Mouse (Mus musculus): ENCODE measurements around the gene Satb1. TPM values are rescaled to one million over a fixed set of nuclear protein-coding genes. Genes with fewer than 3 reads are reported as not detected.

Gene Satb1
- total and polyA plus RNA-seq, 2 experiments from 2014 or later, result 8.4 to 17.4 TPM

- no peaks in the 10 kb centered on the region for H3K9me3 ChIP-seq (replicated peaks; ENCODE audit: control insufficient read depth, low read length)
- H3K4me3 ChIP-seq (ENCODE audit: low read depth, low read length), result peak overlapping the region; percentile 7; the same call in 1 of the 2 replicates
- no peaks in the 10 kb centered on the region for H3K36me3 ChIP-seq (replicated peaks; ENCODE audit: control insufficient read depth, insufficient read depth, low read length)
- H3K9ac ChIP-seq (replicated peaks; ENCODE audit: low read depth, low read length), result no peak overlapping the region
- no peak overlapping the region for H3K4me2 ChIP-seq (ENCODE audit: low read depth, low read length)
- peaks cover 1% of the 10 kb centered on the region; the same call in 1 of the 2 replicates for H3K4me1 ChIP-seq (ENCODE audit: control insufficient read depth, insufficient read depth)
- TF ChIP-seq EP300 (IDR thresholded peaks at IDR 0.05; ENCODE audit: low read depth), result no peak
- peaks cover 34% of the 10 kb centered on the region for H3K27me3 ChIP-seq (ENCODE audit: control insufficient read depth, insufficient read depth, low read length)
- DNase-seq (ENCODE audit: low spot score) (no peak), ATAC-seq (ENCODE audit: insufficient read depth, low read depth) (no peak)
- WGBS, result 45% methylated on average over 4 of the region's 4 CpGs
- no peak overlapping the region for H3K27ac ChIP-seq (ENCODE audit: low read depth)
Observed at GRCm38 (mm10) chr17:51826461-51826860, 6.6 kb downstream of the Satb1 start.

- TF ChIP-seq CTCF (IDR thresholded peaks at IDR 0.05; ENCODE audit: low read depth) (no peak), EP300 (IDR thresholded peaks at IDR 0.05; ENCODE audit: low read depth) (no peak)
- H3K4me1 ChIP-seq (ENCODE audit: control insufficient read depth, insufficient read depth), result no peaks in the 10 kb centered on the region
- H3K36me3 ChIP-seq (replicated peaks; ENCODE audit: control insufficient read depth, insufficient read depth, low read length), result no peaks in the 10 kb centered on the region
- no peak for DNase-seq (ENCODE audit: low spot score)
- ATAC-seq (ENCODE audit: insufficient read depth, low read depth), result no peak
- no peaks in the 10 kb centered on the region for H3K27me3 ChIP-seq (ENCODE audit: control insufficient read depth, insufficient read depth, low read length)
- H3K9ac ChIP-seq (replicated peaks; ENCODE audit: low read depth, low read length), result no peak overlapping the region
- H3K9me3 ChIP-seq (replicated peaks; ENCODE audit: control insufficient read depth, low read length), result no peaks in the 10 kb centered on the region
- H3K4me2 ChIP-seq (ENCODE audit: low read depth, low read length), result peak overlapping the region; percentile 84; the same call in 1 of the 2 replicates
- H3K4me3 ChIP-seq (ENCODE audit: low read depth, low read length), result peak overlapping the region; percentile 92; the same call in 1 of the 2 replicates
- WGBS, result 32% methylated on average over 6 of the region's 6 CpGs
- H3K27ac ChIP-seq (ENCODE audit: low read depth), result peak overlapping the region; percentile 90; the same call in 1 of the 2 replicates
Observed at GRCm38 (mm10) chr17:51814301-51814700, 18.8 kb downstream of the Satb1 start.

GRCm38 (mm10) chr17:51813784-51814120 lies 19.3 kb downstream of the Satb1 start:
- peak overlapping the region; percentile 92 for H3K4me3 ChIP-seq (ENCODE audit: low read depth, low read length)
- H3K4me1 ChIP-seq (ENCODE audit: control insufficient read depth, insufficient read depth), result no peaks in the 10 kb centered on the region
- peak overlapping the region; percentile 84 for H3K4me2 ChIP-seq (ENCODE audit: low read depth, low read length)
- no peak for TF ChIP-seq CTCF (IDR thresholded peaks at IDR 0.05; ENCODE audit: low read depth)
- TF ChIP-seq EP300 (IDR thresholded peaks at IDR 0.05; ENCODE audit: low read depth), result no peak
- no peaks in the 10 kb centered on the region for H3K36me3 ChIP-seq (replicated peaks; ENCODE audit: control insufficient read depth, insufficient read depth, low read length)
- 2% methylated on average over 6 of the region's 6 CpGs for WGBS
- H3K27ac ChIP-seq (ENCODE audit: low read depth), result peak overlapping the region; percentile 90; the same call in 1 of the 2 replicates
- no peaks in the 10 kb centered on the region for H3K9me3 ChIP-seq (replicated peaks; ENCODE audit: control insufficient read depth, low read length)
- peak overlapping the region; percentile 85 for H3K9ac ChIP-seq (replicated peaks; ENCODE audit: low read depth, low read length)
- H3K27me3 ChIP-seq (ENCODE audit: control insufficient read depth, insufficient read depth, low read length), result no peaks in the 10 kb centered on the region
- no peak for DNase-seq (ENCODE audit: low spot score)
- no peak for ATAC-seq (ENCODE audit: insufficient read depth, low read depth)

GRCm38 (mm10) chr17:51812942-51813783 lies 19.9 kb downstream of the Satb1 start:
- Histone ChIP-seq H3K9ac (replicated peaks; ENCODE audit: low read depth, low read length) (peak overlapping the region; percentile 85), H3K4me1 (ENCODE audit: control insufficient read depth, insufficient read depth) (no peaks in the 10 kb centered on the region), H3K9me3 (replicated peaks; ENCODE audit: control insufficient read depth, low read length) (no peaks in the 10 kb centered on the region), H3K36me3 (replicated peaks; ENCODE audit: control insufficient read depth, insufficient read depth, low read length) (no peaks in the 10 kb centered on the region), H3K27me3 (ENCODE audit: control insufficient read depth, insufficient read depth, low read length) (no peaks in the 10 kb centered on the region), H3K4me2 (ENCODE audit: low read depth, low read length) (peak overlapping the region; percentile 84), H3K27ac (ENCODE audit: low read depth) (peak overlapping the region; percentile 90), H3K4me3 (ENCODE audit: low read depth, low read length) (peak overlapping the region; percentile 92)
- WGBS, result under 1% methylated on average over 64 of the region's 115 CpGs
- DNase-seq (ENCODE audit: low spot score) (peak; percentile 76), ATAC-seq (ENCODE audit: insufficient read depth, low read depth) (peak; percentile 77)
- TF ChIP-seq EP300 (IDR thresholded peaks at IDR 0.05; ENCODE audit: low read depth), result no peak

- WGBS, result under 1% methylated on average over 33 of the region's 48 CpGs
- Histone ChIP-seq H3K4me2 (ENCODE audit: low read depth, low read length) (peak overlapping the region; percentile 84), H3K9ac (replicated peaks; ENCODE audit: low read depth, low read length) (peak overlapping the region; percentile 85), H3K27me3 (ENCODE audit: control insufficient read depth, insufficient read depth, low read length) (no peaks in the 10 kb centered on the region), H3K36me3 (replicated peaks; ENCODE audit: control insufficient read depth, insufficient read depth, low read length) (no peaks in the 10 kb centered on the region), H3K4me1 (ENCODE audit: control insufficient read depth, insufficient read depth) (no peaks in the 10 kb centered on the region), H3K27ac (ENCODE audit: low read depth) (peak overlapping the region; percentile 90), H3K4me3 (ENCODE audit: low read depth, low read length) (peak overlapping the region; percentile 92), H3K9me3 (replicated peaks; ENCODE audit: control insufficient read depth, low read length) (no peaks in the 10 kb centered on the region)
- ATAC-seq (ENCODE audit: insufficient read depth, low read depth), result peak; percentile 57
- no peak for TF ChIP-seq EP300 (IDR thresholded peaks at IDR 0.05; ENCODE audit: low read depth)
- DNase-seq (ENCODE audit: low spot score), result no peak
Observed at GRCm38 (mm10) chr17:51812261-51812941, 20.7 kb downstream of the Satb1 start.

Data from heart, postnatal 0 days (tissue).